Mouse (Mus musculus) intestine, embryonic 16.5 days (tissue): ENCODE results near the gene Tmem231. TPM values are rescaled to one million over a fixed set of nuclear protein-coding genes. Genes with fewer than 3 reads are reported as not detected.
"Not testable (repeated sequence)": the region's sequence is repeated elsewhere in the genome, so short reads cannot be mapped to it uniquely, and the experiment has no call there.

Experiments
- ATAC-seq: fragments of 200-750 bp; cut with Nextera tagmentation; 2 replicates; pipeline ENCODE4 v1.8.0; 2017; ENCODE audit warnings: moderate TSS enrichment, moderate library complexity
- H3K27ac ChIP-seq: fragments of 300-500 bp; sonication (generic); 2 replicates; pipeline ENCODE4 v1.5.1; 2014; ENCODE audit warnings: mild to moderate bottlenecking, low read length
- H3K27me3 ChIP-seq: fragments of 300-500 bp; sonication (generic); replicated peaks from 2 replicates; pipeline ENCODE4 v1.6.1; 2014; ENCODE audit warnings: low read length, control low read depth, mixed read lengths; ENCODE audit not compliant: control insufficient read depth, insufficient read depth
- H3K36me3 ChIP-seq: fragments of 300-500 bp; sonication (generic); 2 replicates; pipeline ENCODE4 v1.6.1; 2014; ENCODE audit warnings: low read length, control low read depth; ENCODE audit not compliant: control insufficient read depth, insufficient read depth
- H3K4me1 ChIP-seq: fragments of 300-500 bp; sonication (generic); 2 replicates; pipeline ENCODE4 v1.6.1; 2014; ENCODE audit warnings: low read length, control low read depth, mixed read lengths; ENCODE audit not compliant: control insufficient read depth, insufficient read depth
- H3K4me2 ChIP-seq: fragments of 300-500 bp; sonication (generic); 2 replicates; pipeline ENCODE4 v1.6.1; 2014; ENCODE audit warnings: low read depth, low read length, control low read depth
- H3K4me3 ChIP-seq: fragments of 300-500 bp; sonication (generic); 2 replicates; pipeline ENCODE4 v1.5.1; 2014; ENCODE audit warnings: mild to moderate bottlenecking, low read length
- H3K9ac ChIP-seq: fragments of 300-500 bp; sonication (generic); 2 replicates; pipeline ENCODE4 v1.6.1; 2014; ENCODE audit warnings: low read depth, low read length
- H3K9me3 ChIP-seq: fragments of 300-500 bp; sonication (generic); 2 replicates; pipeline ENCODE4 v1.6.1; 2016; ENCODE audit warnings: low read length, control low read depth; ENCODE audit not compliant: control insufficient read depth
- WGBS: fragments of 180-500 bp; shearing (Covaris S2); extraction: QIAGEN DNeasy Blood & Tissue Kit; methylation state at CpG from one replicate; pipeline ENCODE4 v1.1.7; 2014; 5-methylcytosine and 5-hydroxymethylcytosine counted together
- polyA plus RNA-seq: library from polyadenylated mRNA; unstranded; fragments of >200 nt; fragmentation: Nextera tagmentation; extraction: Ambion mirVana; gene quantifications from 2 replicates; pipeline ENCODE4 v1.2.1, GENCODE M21; 2015

Gene Tmem231
- polyA plus RNA-seq, 1 experiment from 2014 or later, result 8.9 TPM

DNA sequence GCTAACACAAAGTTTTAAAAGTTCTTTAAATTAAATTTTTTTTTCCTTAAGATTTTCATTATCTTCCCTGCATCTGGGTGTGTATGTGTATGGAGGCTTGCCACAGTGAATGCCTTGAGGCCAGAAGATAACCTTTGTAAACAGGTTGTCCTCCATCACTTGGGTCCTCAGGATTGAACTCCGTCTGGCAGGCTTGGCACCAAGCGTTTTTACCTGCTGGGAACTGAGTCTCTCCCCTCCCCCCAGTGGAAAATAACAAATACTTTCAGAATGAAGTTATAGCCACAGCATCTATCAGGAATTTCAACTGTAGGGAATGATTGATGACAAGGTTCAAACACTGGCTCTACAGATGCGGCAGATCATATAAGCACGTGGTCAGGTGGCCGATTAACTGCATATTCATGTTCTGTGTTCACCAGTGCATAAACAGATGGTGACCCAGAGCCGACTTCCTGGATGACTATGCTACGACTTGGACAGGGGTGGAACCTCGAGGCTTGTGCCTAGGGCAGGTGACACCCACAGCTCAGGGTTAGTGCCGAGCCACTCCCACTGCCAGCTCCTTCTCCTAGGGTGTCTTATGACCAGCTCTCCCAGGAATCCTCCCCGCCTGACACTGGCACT is 5.9 kb upstream of the Tmem231 start:
- Histone ChIP-seq H3K27ac (peak overlapping the region; percentile 80), H3K9ac (peak overlapping the region; percentile 50; the same call in 1 of the 2 replicates), H3K4me3 (peak overlapping the region; percentile 93), H3K36me3 (no peaks in the 10 kb centered on the region), H3K27me3 (no peaks in the 10 kb centered on the region), H3K9me3 (no peaks in the 10 kb centered on the region), H3K4me1 (peaks cover 12% of the 10 kb centered on the region; the same call in 1 of the 2 replicates), H3K4me2 (peak overlapping the region; percentile 77)
- ATAC-seq, result peak; percentile 94
- WGBS, result 3% methylated on average over 10 of the region's 10 CpGs

- H3K4me3 ChIP-seq, result not testable (repeated sequence)
These were observed 4.7 kb upstream of the Tmem231 start for GRCm38 (mm10) chr8:111938076-111938985.

DNA sequence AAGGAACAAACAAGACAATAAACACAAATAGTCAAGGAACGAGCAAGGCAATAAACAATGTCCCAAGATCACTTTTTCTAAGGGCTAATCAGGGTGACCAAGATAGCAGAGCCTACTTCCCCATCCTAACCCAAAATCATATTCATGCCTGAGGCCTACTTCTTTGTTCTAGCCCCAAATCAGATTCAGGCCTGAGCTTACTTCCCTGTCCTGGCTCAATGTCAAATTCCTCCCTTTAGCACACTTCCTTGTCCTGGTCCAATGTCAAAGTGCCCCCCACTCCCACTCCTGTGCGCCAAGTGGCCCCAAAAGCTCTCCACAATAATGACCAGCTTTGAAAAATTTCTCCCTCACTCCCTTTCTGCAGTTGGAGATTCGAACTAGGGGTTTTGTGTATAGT is 3.5 kb upstream of the Tmem231 start:
- WGBS, result 74% methylated on average over 3 of the region's 3 CpGs
- H3K4me1 ChIP-seq, result peaks cover 21% of the 10 kb centered on the region
- no peaks in the 10 kb centered on the region for H3K9me3 ChIP-seq
- no peak overlapping the region for H3K9ac ChIP-seq
- no peak overlapping the region for H3K4me2 ChIP-seq
- H3K4me3 ChIP-seq, result no peak overlapping the region
- no peak overlapping the region for H3K27ac ChIP-seq
- no peaks in the 10 kb centered on the region for H3K36me3 ChIP-seq
- no peak for ATAC-seq
- H3K27me3 ChIP-seq, result no peaks in the 10 kb centered on the region

More at GRCm38 (mm10) chr8:111938076-111938985, 4.7 kb upstream of the Tmem231 start:
- H3K9me3 ChIP-seq, H3K4me2 ChIP-seq, H3K9ac ChIP-seq, H3K36me3 ChIP-seq, H3K27ac ChIP-seq, ATAC-seq, H3K27me3 ChIP-seq: not testable (repeated sequence)
- H3K4me1 ChIP-seq, result peaks cover 15% of the 10 kb centered on the region; the same call in 1 of the 2 replicates
- 88% methylated on average over 8 of the region's 9 CpGs for WGBS

DNA sequence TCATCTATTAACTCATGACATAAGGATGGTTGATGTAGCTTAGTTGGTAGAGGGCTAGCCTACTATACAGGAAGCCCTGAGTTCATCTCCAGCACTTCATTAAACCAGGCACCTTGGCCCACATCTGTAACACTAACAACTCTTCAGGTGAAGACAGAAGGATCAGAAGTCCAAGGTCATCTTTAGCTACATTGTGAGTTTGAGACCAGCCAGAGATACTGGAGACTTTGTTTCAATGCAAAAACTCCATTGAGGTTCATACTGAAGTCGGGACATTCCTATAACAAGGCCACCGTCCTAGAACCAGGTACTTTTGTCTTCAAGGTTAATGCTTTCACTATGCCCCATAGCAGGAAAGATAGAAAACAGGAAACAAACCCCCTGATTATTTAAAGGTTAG is 520 bp upstream of the Tmem231 start:
- Histone ChIP-seq H3K27me3 (no peaks in the 10 kb centered on the region), H3K9ac (no peak overlapping the region), H3K27ac (no peak overlapping the region), H3K4me2 (no peak overlapping the region), H3K36me3 (no peaks in the 10 kb centered on the region), H3K4me3 (no peak overlapping the region), H3K9me3 (no peaks in the 10 kb centered on the region), H3K4me1 (peaks cover 9% of the 10 kb centered on the region)
- 86% methylated on average over 2 of the region's 2 CpGs for WGBS
- ATAC-seq, result no peak

- peaks cover 9% of the 10 kb centered on the region for H3K4me1 ChIP-seq
- peak overlapping the region; percentile 88 for H3K4me2 ChIP-seq
- no peaks in the 10 kb centered on the region for H3K36me3 ChIP-seq
- peak; percentile 49 for ATAC-seq
- H3K27me3 ChIP-seq, result no peaks in the 10 kb centered on the region
- WGBS, result 27% methylated on average over 19 of the region's 19 CpGs
- H3K9me3 ChIP-seq, result no peaks in the 10 kb centered on the region
- H3K9ac ChIP-seq, result peak overlapping the region; percentile 75
- H3K4me3 ChIP-seq, result peak overlapping the region; percentile 76
- H3K27ac ChIP-seq, result 0 out of 2 replicates have a peak overlapping the region, but pooled peaks have one; percentile 0
These were observed 923 bp downstream of the Tmem231 start for GRCm38 (mm10) chr8:111932580-111933336.

GRCm38 (mm10) chr8:111931721-111932120 is 2.0 kb downstream of the Tmem231 start:
- H3K36me3 ChIP-seq, result no peaks in the 10 kb centered on the region
- 72% methylated on average over 16 of the region's 16 CpGs for WGBS
- H3K27me3 ChIP-seq, result no peaks in the 10 kb centered on the region
- H3K9me3 ChIP-seq, result no peaks in the 10 kb centered on the region
- H3K4me2 ChIP-seq, result no peak overlapping the region
- H3K9ac ChIP-seq, result no peak overlapping the region
- peaks cover 9% of the 10 kb centered on the region for H3K4me1 ChIP-seq
- H3K27ac ChIP-seq, result no peak overlapping the region
- ATAC-seq, result no peak
- H3K4me3 ChIP-seq, result no peak overlapping the region

- no peak overlapping the region for H3K9ac ChIP-seq
- peaks cover 9% of the 10 kb centered on the region for H3K4me1 ChIP-seq
- no peaks in the 10 kb centered on the region for H3K36me3 ChIP-seq
- no peak overlapping the region for H3K4me3 ChIP-seq
- whole genome bisulfite sequencing, result 56% methylated on average over 8 of the region's 8 CpGs
- H3K27me3 ChIP-seq, result no peaks in the 10 kb centered on the region
- H3K9me3 ChIP-seq, result no peaks in the 10 kb centered on the region
- no peak overlapping the region for H3K27ac ChIP-seq
- no peak overlapping the region for H3K4me2 ChIP-seq
- ATAC-seq, result no peak
These were observed 3.9 kb downstream of the Tmem231 start for GRCm38 (mm10) chr8:111929648-111930344.

DNA sequence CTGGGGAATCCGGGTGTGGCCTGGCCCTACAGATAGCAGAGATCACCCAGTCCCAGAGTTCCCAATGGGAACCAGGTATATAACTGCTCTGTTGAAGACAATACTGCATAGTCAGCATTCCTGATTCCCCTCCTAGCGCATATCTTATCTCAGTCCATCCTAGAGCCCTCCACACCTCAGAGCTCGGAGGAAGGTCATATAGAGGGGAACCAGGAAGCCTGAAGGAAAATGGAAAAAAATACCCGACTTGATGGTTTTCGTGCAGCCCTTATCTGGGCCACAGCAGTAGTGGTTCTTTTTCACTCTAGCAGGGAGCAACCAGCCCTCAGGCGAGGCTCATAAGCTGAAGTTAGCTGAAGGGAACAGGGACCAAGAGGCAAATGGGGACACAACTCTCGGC is 8.7 kb downstream of the Tmem231 start:
- WGBS, result 59% methylated on average over 7 of the region's 7 CpGs
- ATAC-seq, result peak; percentile 91
- Histone ChIP-seq H3K9me3 (no peaks in the 10 kb centered on the region), H3K4me3 (no peak overlapping the region), H3K27ac (peak overlapping the region; percentile 44; the same call in 1 of the 2 replicates), H3K36me3 (no peaks in the 10 kb centered on the region), H3K9ac (no peak overlapping the region), H3K27me3 (no peaks in the 10 kb centered on the region), H3K4me2 (no peak overlapping the region), H3K4me1 (no peaks in the 10 kb centered on the region)
